In genomic region chr5:53214801-53215200, GRCm38 (mm10) we compare ENCODE assay signal across 9 mouse cellular contexts. TPM values are rescaled to one million over a fixed set of nuclear protein-coding genes. Genes with fewer than 3 reads are reported as not detected.
DNase-seq lines count a peak whose midpoint lies in the region; ATAC-seq and TF ChIP-seq lines count a peak whose summit lies in the region.
"Had no signal": no experiment of that assay in that cellular context is flagged by ENCODE, and none has a peak within 500 bp of the region (broad histone marks: within the 10 kb centered on the region; RNA-seq: fewer than 3 reads in every experiment).

No protein-coding gene starts in this region.

- no peaks in the 10 kb centered on the region for H3K36me3 ChIP-seq in heart, embryonic 13.5 days
- no peaks in the 10 kb centered on the region for H3K36me3 ChIP-seq in forebrain, embryonic 13.5 days (ENCODE audit: poor library complexity, severe bottlenecking)
- H3K36me3 ChIP-seq in midbrain, embryonic 14.5 days (ENCODE audit: control insufficient read depth, insufficient read depth, low read length): no peaks in the 10 kb centered on the region
- H3K36me3 ChIP-seq: liver, embryonic 13.5 days had no signal

- no peak for DNase-seq in heart, postnatal 25 days (ENCODE audit: low spot score)
- peak; percentile 48 for DNase-seq in brain, embryonic 14.5 days (ENCODE audit: low read depth)
- peak; percentile 27 for DNase-seq in midbrain, embryonic 14.5 days
- DNase-seq in layer of hippocampus, postnatal 25 days (ENCODE audit: extremely low spot score in 1 of 2, low spot score in 1 of 2): no peak
- DNase-seq in adrenal gland, postnatal 10 days: no peak
- DNase-seq: liver, embryonic 13.5 days had no signal

- H3K9ac ChIP-seq in heart, embryonic 13.5 days: no peak overlapping the region
- no peak overlapping the region for H3K9ac ChIP-seq in forebrain, embryonic 13.5 days
- H3K9ac ChIP-seq in midbrain, embryonic 14.5 days (replicated peaks; ENCODE audit: low read length): no peak overlapping the region
- H3K9ac ChIP-seq: liver, embryonic 13.5 days had no signal

- intact Hi-C loops in heart, postnatal 25 days (cut with DNase I): no loop called here

- WGBS in heart, embryonic 13.5 days: 15% methylated on average over 1 of the region's 1 CpGs
- 0% methylated on average over 1 of the region's 1 CpGs for WGBS in forebrain, embryonic 13.5 days
- WGBS in midbrain, embryonic 14.5 days: 0% methylated on average over 1 of the region's 1 CpGs

- peaks cover 63% of the 10 kb centered on the region for H3K27me3 ChIP-seq in heart, embryonic 13.5 days (replicated peaks)
- peaks cover 9% of the 10 kb centered on the region for H3K27me3 ChIP-seq in forebrain, embryonic 13.5 days
- peaks cover 5% of the 10 kb centered on the region; the same call in 1 of the 2 replicates for H3K27me3 ChIP-seq in midbrain, embryonic 14.5 days (ENCODE audit: control insufficient read depth, insufficient read depth, low read length)

- H3K9me3 ChIP-seq in heart, embryonic 13.5 days: no peaks in the 10 kb centered on the region
- H3K9me3 ChIP-seq in forebrain, embryonic 13.5 days (replicated peaks): no peaks in the 10 kb centered on the region
- no peaks in the 10 kb centered on the region for H3K9me3 ChIP-seq in midbrain, embryonic 14.5 days (ENCODE audit: control insufficient read depth, low read length)
- H3K9me3 ChIP-seq: liver, embryonic 13.5 days had no signal

- TF ChIP-seq POLR2A in brain, embryonic 14.5 days (IDR thresholded peaks at IDR 0.05; ENCODE audit: borderline replicate concordance, extremely low read depth, insufficient read depth, insufficient read length, poor library complexity, severe bottlenecking): no peak

- no peak overlapping the region for H3K27ac ChIP-seq in heart, embryonic 13.5 days (replicated peaks)
- H3K27ac ChIP-seq in forebrain, embryonic 13.5 days: peak overlapping the region; percentile 88; the same call in 1 of the 2 replicates
- H3K27ac ChIP-seq in midbrain, embryonic 14.5 days (replicated peaks; ENCODE audit: low read depth, low read length): 0 out of 2 replicates have a peak overlapping the region, but pooled peaks have one; percentile 77
- H3K27ac ChIP-seq: liver, embryonic 13.5 days had no signal

- 0 out of 2 replicates have a peak overlapping the region, but pooled peaks have one; percentile 99 for H3K4me2 ChIP-seq in heart, embryonic 13.5 days
- H3K4me2 ChIP-seq in forebrain, embryonic 13.5 days: peak overlapping the region; percentile 95
- H3K4me2 ChIP-seq in midbrain, embryonic 14.5 days (ENCODE audit: low read length): peak overlapping the region; percentile 92

- TF ChIP-seq CTCF in brain, embryonic 14.5 days (IDR thresholded peaks at IDR 0.05; ENCODE audit: borderline replicate concordance, extremely low read depth, insufficient read depth, insufficient read length): no peak

- ATAC-seq in heart, embryonic 13.5 days (ENCODE audit: extremely low read depth, insufficient number of reproducible peaks, low FRiP score, low TSS enrichment): no peak
- ATAC-seq in forebrain, embryonic 13.5 days: 0 out of 2 replicates have a peak, but pooled peaks have one; percentile 4
- ATAC-seq in midbrain, embryonic 14.5 days (ENCODE audit: low FRiP score, low TSS enrichment): no peak

- no peak overlapping the region for H3K4me3 ChIP-seq in heart, embryonic 13.5 days
- no peak overlapping the region for H3K4me3 ChIP-seq in forebrain, embryonic 13.5 days
- H3K4me3 ChIP-seq in midbrain, embryonic 14.5 days (replicated peaks; ENCODE audit: low read depth, low read length): 0 out of 2 replicates have a peak overlapping the region, but pooled peaks have one; percentile 71
- H3K4me3 ChIP-seq: liver, embryonic 13.5 days had no signal

- peaks cover 41% of the 10 kb centered on the region for H3K4me1 ChIP-seq in heart, embryonic 13.5 days
- H3K4me1 ChIP-seq in forebrain, embryonic 13.5 days: peaks cover 42% of the 10 kb centered on the region
- 0 out of 2 replicates have a peak, but pooled peaks cover 11% of the 10 kb centered on the region for H3K4me1 ChIP-seq in midbrain, embryonic 14.5 days (ENCODE audit: control insufficient read depth, insufficient read depth, low read length)

RNA-seq across cellular contexts. Expression of gene Sel1l3, which starts 1.1 kb away (rescaled TPM):
- 1.0 and 1.3 TPM in 2 replicates for polyA plus RNA-seq in heart, embryonic 13.5 days (2015; fragmentation: Nextera tagmentation; extraction: Ambion mirVana)
- 1 to 10 TPM; 1.7 to 2.0 TPM for total RNA-seq in heart, postnatal 25 days (2021)
- 15.5 and 17.3 TPM in 2 replicates for polyA plus RNA-seq in brain, embryonic 14.5 days (2012; rRNA removed)
- 7.0 and 8.5 TPM in 2 replicates for polyA plus RNA-seq in forebrain, embryonic 13.5 days (2015; fragmentation: Nextera tagmentation; extraction: Ambion mirVana)
- polyA plus RNA-seq in midbrain, embryonic 14.5 days (2014; fragmentation: Nextera tagmentation; extraction: Ambion mirVana): 7.5 and 7.7 TPM in 2 replicates
- 10 to 100 TPM; 38.9 to 42.1 TPM for total RNA-seq in layer of hippocampus, postnatal 25 days (2021)
- 10 to 100 TPM in 1 of 2 experiments, 1 to 10 TPM in 1; 5.1 to 11.2 TPM for total RNA-seq in adrenal gland, postnatal 10 days (2021)
- total RNA-seq: megakaryocyte progenitor cell, adult 5-6 weeks had no signal

RNA-seq across cellular contexts. Expression of gene Smim20, which starts 52.1 kb away (rescaled TPM):
- 149 and 169 TPM in 2 replicates for polyA plus RNA-seq in heart, embryonic 13.5 days (2015; fragmentation: Nextera tagmentation; extraction: Ambion mirVana)
- 100 to 1,000 TPM in 1 of 2 experiments, 10 to 100 TPM in 1; 97.7 to 102 TPM for total RNA-seq in heart, postnatal 25 days (2021)
- 47.0 and 51.3 TPM in 2 replicates for polyA plus RNA-seq in brain, embryonic 14.5 days (2012; rRNA removed)
- 64.8 and 70.7 TPM in 2 replicates for polyA plus RNA-seq in forebrain, embryonic 13.5 days (2015; fragmentation: Nextera tagmentation; extraction: Ambion mirVana)
- 91.5 and 93.7 TPM in 2 replicates for polyA plus RNA-seq in midbrain, embryonic 14.5 days (2014; fragmentation: Nextera tagmentation; extraction: Ambion mirVana)
- 10 to 100 TPM; 38.3 to 41.5 TPM for total RNA-seq in layer of hippocampus, postnatal 25 days (2021)
- 10 to 100 TPM; 63.1 to 83.1 TPM for total RNA-seq in adrenal gland, postnatal 10 days (2021)

Comparison
In these comparisons a context has a peak if more than half of its experiments do, and no peak if none do; other contexts are left out.
1. DNase-seq: peak in brain, embryonic 14.5 days (single experiment) and midbrain, embryonic 14.5 days (single experiment); none in heart, postnatal 25 days (single experiment), layer of hippocampus, postnatal 25 days (0 of 2) and adrenal gland, postnatal 10 days (single experiment).
2. Peak in every context shown above with its lines, with median percentiles within 50 percentile points of each other: H3K4me2 ChIP-seq.